Mouse (Mus musculus) CH12F3 (cell line): ENCODE measurements around the gene Ranbp10.

Experiments used
- in situ Hi-C: fragments of 300-500 bp; cut with MboI; formaldehyde crosslinking; loops from 2 replicates; pipeline ENCODE4 v1.14.3; 2020; ENCODE audit warnings: low sequenced_read_pairs

Ranbp10 gene

DNA sequence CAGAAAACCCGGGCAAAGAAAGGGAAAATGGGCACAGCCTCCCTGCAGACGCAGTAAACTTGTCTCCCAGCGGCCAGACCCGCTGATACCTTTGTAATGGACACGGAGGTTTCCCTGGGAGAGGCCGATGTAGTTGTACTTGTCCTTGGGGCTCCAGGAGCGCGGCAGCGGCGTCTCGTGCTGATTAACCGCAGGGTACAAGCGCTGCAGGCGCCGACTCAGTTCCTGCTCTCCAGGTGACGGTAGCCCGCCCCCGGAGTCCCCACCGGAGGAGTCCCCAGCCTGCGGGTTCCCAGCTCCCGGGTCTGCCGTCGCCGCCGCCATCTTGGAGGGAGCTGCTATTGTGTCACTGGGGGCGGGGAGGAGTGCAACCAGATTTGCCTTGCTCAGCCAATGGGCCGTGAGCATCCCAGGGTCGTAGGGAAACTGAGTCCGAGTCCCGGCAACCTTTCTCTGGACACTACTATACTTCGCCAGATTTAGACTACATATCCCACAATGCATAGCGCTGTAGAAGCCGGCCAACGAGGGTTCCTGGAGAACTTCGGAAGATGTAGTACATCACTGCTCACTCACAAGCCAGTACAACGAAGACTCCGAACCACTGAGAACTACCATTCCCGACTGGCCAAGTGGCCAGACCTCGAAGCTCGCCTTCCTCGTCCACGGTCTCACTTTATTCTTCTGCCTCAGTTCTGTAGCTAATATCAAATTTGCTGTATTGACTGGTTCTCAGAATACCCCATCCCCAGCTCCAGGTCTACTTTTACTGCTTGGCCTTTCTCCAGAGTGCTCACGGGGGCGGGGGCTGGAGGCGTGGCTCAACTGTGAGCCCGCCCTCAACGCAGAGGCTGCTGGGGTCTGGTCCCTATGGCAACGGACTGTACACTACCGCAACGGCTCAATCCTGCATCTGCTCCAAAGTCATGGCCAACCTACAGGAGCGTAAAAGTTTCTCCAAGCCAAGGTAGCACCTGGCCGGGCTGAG is at the start of gene Ranbp10, which contains the start of gene Tsnaxip1:
Ranbp10 (minus strand) TSS at position 490 of the 988 bp plus-strand sequence.
Tsnaxip1 (plus strand) TSS at position 871 of the 988 bp plus-strand sequence.
- in situ Hi-C loops = no loop called here

DNA sequence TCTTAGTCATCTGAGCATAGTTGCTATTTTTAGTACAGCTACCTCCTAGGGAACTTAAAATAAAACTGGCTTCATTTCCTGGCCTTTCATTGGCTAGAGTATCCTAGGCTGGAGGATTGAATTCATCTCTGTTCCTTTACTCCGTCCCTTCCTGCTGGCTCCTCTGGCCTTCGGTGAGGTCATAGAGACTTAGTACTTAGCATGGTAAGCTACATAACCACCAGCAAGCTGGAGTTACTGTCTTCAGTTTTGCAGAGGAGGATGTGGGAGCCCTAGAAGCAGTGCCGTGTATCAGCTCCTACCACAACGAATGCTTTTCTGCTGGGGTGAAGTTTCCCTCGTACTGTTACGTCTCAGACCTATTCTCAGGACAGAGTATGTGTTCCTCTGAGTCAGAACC is 47.2 kb upstream of the Ranbp10 start:
- in situ Hi-C loops = no loop called here

- in situ Hi-C loops = no loop called here
Observed at GRCm38 (mm10) chr8:105866364-105867029, 39.3 kb upstream of the Ranbp10 start.

DNA sequence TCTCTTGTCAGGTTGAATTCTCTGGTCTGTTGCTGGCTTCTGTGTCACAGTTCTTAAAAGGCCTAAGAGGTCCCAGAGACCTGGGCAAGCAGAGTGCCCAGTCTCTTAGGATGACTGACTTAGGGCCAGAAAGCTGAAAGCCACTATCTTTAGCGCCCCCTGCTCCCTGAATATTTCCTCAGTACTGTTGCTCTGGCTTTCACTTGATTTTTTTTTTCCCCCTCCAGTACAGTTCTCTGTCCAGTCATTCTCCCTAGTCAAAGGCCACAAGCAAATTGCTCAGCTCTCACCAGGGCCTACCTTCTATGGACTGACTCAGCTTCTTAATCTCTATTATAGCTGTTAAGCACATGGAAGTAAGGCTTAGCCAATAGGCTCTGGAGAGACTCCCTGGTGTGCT is 34.8 kb upstream of the Ranbp10 start:
- in situ Hi-C loops = no loop called here

- in situ Hi-C loops = no loop called here
Observed at GRCm38 (mm10) chr8:105860143-105860981, 33.2 kb upstream of the Ranbp10 start, which contains the start of gene Nutf2. TSS of gene Nutf2 (plus strand) at chr8:105860580.

DNA sequence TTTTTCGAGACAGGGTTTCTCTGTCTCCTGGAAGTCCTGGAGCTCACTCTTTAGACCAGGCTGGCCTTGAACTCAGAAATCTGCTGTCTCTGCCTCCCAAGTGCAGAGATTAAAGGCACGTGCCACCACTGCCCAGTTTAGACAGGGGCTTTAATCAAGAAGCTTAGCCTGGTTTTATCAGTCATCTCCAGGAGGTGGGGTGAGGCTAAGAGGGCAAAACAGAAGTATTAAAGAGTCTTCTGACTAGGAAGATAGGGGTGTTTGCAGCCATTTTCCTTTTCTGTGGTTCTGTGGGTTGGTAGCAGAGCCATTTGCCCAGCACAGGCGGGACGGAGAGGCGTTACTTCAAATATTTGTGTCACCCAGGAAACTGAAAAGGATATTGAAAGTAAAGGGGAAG is 32.2 kb upstream of the Ranbp10 start:
- in situ Hi-C loops = no loop called here

DNA sequence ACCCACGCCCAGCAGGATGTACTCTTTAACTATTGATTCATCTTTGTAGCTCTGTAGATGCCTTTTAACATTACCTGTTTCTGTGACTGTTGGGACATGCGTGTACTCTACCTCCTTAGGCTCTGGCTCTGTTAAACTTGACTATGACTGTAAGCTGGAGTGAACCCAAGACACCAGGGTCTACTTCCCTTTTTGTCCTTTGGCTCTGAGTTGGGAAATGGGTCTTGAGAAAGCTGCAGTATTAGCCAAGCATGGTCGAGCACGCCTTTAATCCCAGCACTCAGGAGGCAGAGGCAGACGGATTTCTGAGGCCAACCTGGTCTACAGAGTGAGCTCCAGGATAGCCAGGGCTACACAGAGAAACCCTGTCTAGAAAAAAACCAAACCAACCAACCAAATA is 31.3 kb upstream of the Ranbp10 start:
- in situ Hi-C loops = no loop called here

GRCm38 (mm10) chr8:105856168-105856835 is 29.2 kb upstream of the Ranbp10 start:
- in situ Hi-C loops = no loop called here

GRCm38 (mm10) chr8:105855248-105856167 is 28.4 kb upstream of the Ranbp10 start:
- in situ Hi-C loops = no loop called here

GRCm38 (mm10) chr8:105854715-105855216 is 27.6 kb upstream of the Ranbp10 start, which contains the start of gene Thap11:
TSS of gene Thap11 (plus strand) at chr8:105855132.
- in situ Hi-C loops = no loop called here

DNA sequence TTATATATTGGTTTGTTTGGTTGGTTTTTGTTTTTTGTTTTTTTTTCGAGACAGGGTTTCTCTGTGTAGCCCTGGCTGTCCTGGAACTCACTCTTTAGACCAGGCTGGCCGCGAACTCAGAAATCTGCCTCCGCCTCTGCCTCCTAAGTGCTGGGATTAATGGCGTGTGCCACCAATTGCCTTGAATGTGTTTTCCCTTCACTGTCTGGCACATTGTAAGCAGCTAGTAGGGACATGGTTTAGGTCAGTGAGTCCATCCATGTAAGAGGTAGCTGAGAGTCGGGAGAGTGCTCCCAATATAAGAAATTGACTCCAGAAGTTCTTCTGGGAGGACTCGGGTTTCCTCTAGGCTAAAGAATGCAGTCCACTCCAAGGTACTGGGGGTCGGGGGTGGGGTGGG is 27.2 kb upstream of the Ranbp10 start:
- in situ Hi-C loops = no loop called here

- in situ Hi-C loops = no loop called here
Observed at GRCm38 (mm10) chr8:105853178-105853577, 26.0 kb upstream of the Ranbp10 start, which contains the start of gene Cenpt. TSS of gene Cenpt (minus strand) at chr8:105853278.

DNA sequence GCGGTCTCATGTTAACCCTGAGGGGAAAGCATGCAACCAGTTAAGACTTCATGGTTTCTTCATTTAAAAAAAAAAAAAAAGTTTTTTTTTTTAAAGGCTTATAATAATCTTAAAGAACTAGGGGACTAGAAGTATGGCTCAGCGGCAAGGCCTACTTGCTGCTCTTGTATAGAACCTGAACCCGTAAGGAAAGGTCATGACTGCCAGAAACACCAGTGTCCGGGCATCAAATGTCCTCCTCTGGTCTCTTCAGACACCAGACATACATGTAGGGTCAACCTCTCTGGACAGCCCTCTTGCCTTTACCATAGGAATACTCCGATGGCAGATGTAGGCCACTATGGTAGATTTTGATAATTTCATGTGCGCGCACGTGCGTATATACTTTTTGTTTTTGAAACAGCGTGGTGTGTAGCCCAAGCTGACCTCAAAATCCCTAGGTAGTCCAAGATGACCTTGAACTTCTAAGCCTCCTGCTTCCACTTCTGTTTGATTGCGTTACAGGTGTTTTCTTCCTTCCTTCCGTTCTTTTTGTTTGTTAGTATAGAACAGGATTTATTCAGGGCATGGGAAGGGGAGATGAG is 25.1 kb upstream of the Ranbp10 start:
- in situ Hi-C loops = no loop called here

DNA sequence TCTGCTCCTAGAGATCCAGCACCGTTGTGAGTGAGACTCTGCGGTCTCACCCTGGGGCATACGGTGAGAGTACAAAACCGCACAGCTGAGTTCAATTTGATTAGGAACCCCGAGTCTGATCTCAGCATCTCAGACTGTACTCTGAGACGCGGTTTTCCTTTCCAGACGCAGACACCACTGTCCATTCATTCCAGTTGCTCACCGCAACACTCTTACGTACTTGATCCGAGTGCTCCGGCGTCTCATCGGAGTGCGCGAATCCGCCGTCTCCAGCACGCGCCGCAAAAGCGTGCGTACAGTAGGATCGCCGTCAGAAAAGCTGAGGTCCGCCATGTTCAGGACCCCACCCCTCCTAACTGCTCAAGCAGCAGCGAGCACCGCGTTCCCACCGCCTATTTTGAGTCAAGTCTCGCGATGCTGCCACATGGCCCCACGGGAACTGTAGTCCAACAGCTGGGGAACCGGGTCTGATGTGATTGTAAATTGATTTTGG is 24.5 kb upstream of the Ranbp10 start:
- in situ Hi-C loops = no loop called here

DNA sequence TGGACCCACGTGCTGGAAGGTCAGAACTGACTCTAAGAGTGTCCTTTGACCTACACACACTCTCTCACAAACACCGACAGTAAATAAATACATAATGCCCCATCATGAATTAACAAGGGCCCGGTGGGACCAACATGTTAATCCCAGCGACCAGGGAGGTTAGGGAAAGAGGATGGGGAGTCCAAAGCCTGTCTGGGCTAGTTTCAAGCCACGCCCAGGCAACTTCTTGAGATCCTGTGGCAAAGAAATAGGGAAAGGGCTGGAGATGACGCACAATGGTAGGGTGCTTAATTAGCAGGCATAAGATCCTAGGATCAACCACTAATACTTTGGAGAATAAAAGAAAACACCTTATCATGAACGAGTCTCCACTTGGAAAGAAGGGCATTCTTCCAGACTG is 23.5 kb upstream of the Ranbp10 start:
- in situ Hi-C loops = no loop called here

GRCm38 (mm10) chr8:105850014-105850413 is 22.9 kb upstream of the Ranbp10 start:
- in situ Hi-C loops = no loop called here

- in situ Hi-C loops = no loop called here
Observed at GRCm38 (mm10) chr8:105846678-105847077, 19.5 kb upstream of the Ranbp10 start.

- in situ Hi-C loops = no loop called here
Observed at GRCm38 (mm10) chr8:105839209-105839608, 12.1 kb upstream of the Ranbp10 start.
